Mouse (Mus musculus): Measurements from ENCODE around the gene Olfr1260. TPM values are rescaled to one million over a fixed set of nuclear protein-coding genes. Genes with fewer than 3 reads are reported as not detected.

The Olfr1260 gene
- polyA plus RNA-seq, 1 experiment, result not detected

GRCm38 (mm10) chr2:90025477-90025876 is 51.3 kb downstream of the Olfr1260 start, which contains the start of gene Olfr1264:
Gene Olfr1264 (minus strand): TSS chr2:90025577.
- Histone ChIP-seq H3K4me1 (ENCODE audit: control insufficient read depth, insufficient read depth, low read length) (no peaks in the 10 kb centered on the region), H3K4me3 (ENCODE audit: control insufficient read depth, low read depth, low read length) (no peak within 1 kb of the TSS), H3K27ac (ENCODE audit: control insufficient read depth, insufficient read depth, low read depth, low read length) (no peak within 1 kb of the TSS), H3K27me3 (ENCODE audit: control insufficient read depth, insufficient read depth, low read length) (no peaks in the 10 kb centered on the region), H3K36me3 (ENCODE audit: control insufficient read depth, insufficient read depth, low read length) (no peaks in the 10 kb centered on the region)
- TF ChIP-seq CTCF (IDR thresholded peaks at IDR 0.05; ENCODE audit: control insufficient read depth, insufficient read depth, insufficient replicate concordance, low read depth, low read length) (no peak), POLR2A (IDR thresholded peaks at IDR 0.05; ENCODE audit: control insufficient read depth, low read depth, low read length) (no peak)

Other genes with a start within 250 kb of the Olfr1260 start
- not detected in 2 replicates for gene Olfr1252, start 249.3 kb upstream of the Olfr1260 start, polyA plus RNA-seq (2012; rRNA removed)
- gene Olfr1253, start 217.2 kb upstream of the Olfr1260 start, polyA plus RNA-seq (2012; rRNA removed), result not detected in 2 replicates
- not detected in 2 replicates for gene Olfr1254, start 180.7 kb upstream of the Olfr1260 start, polyA plus RNA-seq (2012; rRNA removed)
- gene Olfr1255, start 162.3 kb upstream of the Olfr1260 start, polyA plus RNA-seq (2012; rRNA removed), result not detected in 2 replicates
- gene Olfr1256, start 132.8 kb upstream of the Olfr1260 start, polyA plus RNA-seq (2012; rRNA removed), result not detected in 2 replicates
- gene Olfr48, start 126.1 kb upstream of the Olfr1260 start, polyA plus RNA-seq (2012; rRNA removed), result not detected in 2 replicates
- 0.06 and 0.27 TPM in 2 replicates for gene Olfr1257, start 95.9 kb upstream of the Olfr1260 start, polyA plus RNA-seq (2012; rRNA removed)
- gene Olfr1258, start 47.0 kb upstream of the Olfr1260 start, polyA plus RNA-seq (2012; rRNA removed), result not detected in 2 replicates
- gene Olfr1259, start 25.7 kb upstream of the Olfr1260 start, polyA plus RNA-seq (2012; rRNA removed), result 0.15 TPM in 1 of 2 replicates, not detected in the other
- gene Olfr1261, start 16.9 kb downstream of the Olfr1260 start, polyA plus RNA-seq (2012; rRNA removed), result not detected in 2 replicates
- not detected in 2 replicates for gene Olfr1262, start 25.8 kb downstream of the Olfr1260 start, polyA plus RNA-seq (2012; rRNA removed)
- gene Olfr1263, start 37.8 kb downstream of the Olfr1260 start, polyA plus RNA-seq (2012; rRNA removed), result not detected in 2 replicates
- not detected in 2 replicates for gene Olfr1264, start 51.2 kb downstream of the Olfr1260 start, polyA plus RNA-seq (2012; rRNA removed)
- not detected in 2 replicates for gene Olfr1265, start 61.0 kb downstream of the Olfr1260 start, polyA plus RNA-seq (2012; rRNA removed)
- gene Olfr140, start 89.3 kb downstream of the Olfr1260 start, polyA plus RNA-seq (2012; rRNA removed), result not detected in 2 replicates
- gene Olfr1269, start 147.1 kb downstream of the Olfr1260 start, polyA plus RNA-seq (2012; rRNA removed), result not detected in 2 replicates
- gene Olfr32, start 168.0 kb downstream of the Olfr1260 start, polyA plus RNA-seq (2012; rRNA removed), result 0.52 and 0.69 TPM in 2 replicates
- 0.06 and 0.37 TPM in 2 replicates for gene Olfr1270, start 178.8 kb downstream of the Olfr1260 start, polyA plus RNA-seq (2012; rRNA removed)